Mouse (Mus musculus) gonadal fat pad, adult 2 months (tissue): ENCODE measurements at regions not wholly inside any gene's neighbourhood (a gene's known extent, or its start where the extent isn't known, plus 50 kb on each side); places are given as distances from the start of the nearest gene placed in this dataset.
A peak's percentile ranks its signal among the peaks of the same experiment; 100 is the strongest.

Experiments used
- DNase-seq: peaks from one replicate; pipeline ENCODE4 v3.0.0-alpha.2; 2012; ENCODE audit warnings: low read depth

DNA sequence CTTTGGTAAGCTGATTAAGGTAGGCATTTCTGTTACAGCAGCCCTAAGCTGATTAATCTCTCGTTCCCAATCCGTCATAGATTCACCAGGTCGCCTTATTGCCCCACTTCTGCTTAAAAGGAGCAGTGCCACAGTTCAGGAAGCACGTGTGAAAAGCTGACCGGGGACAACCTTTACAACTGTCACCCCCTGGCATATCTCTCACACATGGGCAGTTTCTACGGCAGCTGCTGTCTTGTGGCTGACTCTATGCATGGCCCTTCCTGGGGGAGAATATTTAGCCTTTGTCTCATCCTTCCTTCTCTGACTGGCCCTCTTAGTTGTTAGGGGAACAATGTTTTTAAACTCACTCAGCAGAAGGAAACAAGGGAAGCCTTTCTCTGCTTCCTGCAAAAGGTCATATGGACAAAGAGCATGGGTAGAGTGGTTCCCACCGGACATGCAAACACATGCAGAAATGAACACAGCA lies 290.9 kb upstream of the Rnaseh2b start:
- no peak for DNase-seq

- DNase-seq = no peak
These were observed 290.3 kb upstream of the Rnaseh2b start for GRCm38 (mm10) chr14:62002131-62002530.

DNA sequence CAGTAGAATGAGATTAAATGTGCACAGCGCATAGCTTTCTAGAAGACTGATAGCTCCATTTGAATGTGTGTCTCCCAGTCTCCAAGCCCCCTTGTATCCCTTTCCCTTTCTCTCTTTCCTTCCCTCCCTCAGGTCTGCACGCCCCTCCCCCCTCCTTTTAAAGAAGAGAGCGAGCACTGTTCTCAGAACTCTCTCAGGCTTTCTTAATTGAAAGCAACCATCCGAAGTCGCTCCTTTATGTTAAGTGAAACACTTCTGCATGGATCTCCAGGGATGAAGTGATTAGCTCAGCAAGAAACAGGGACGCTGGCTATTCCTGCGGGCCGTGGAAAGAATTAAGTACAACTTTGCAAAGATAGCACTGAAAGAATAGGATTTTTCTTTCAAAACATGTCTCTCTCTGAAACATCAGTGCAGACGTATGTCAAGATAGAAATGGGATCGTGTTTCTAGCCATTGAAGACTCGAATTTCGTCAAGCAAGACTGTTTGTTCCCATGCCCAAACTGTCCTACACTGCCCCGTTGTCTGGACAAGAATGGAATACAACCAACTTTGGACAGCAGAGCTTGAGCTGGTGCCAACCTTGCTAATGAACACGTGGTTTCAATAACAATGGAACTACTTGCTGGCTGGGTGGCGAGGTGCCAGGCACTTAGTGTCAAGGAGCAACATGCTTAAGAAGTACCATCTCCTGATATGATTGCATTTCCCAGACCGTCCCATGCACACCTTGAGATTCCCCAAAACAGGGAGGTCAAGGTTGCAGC lies 289.2 kb upstream of the Rnaseh2b start:
- no peak for DNase-seq

- DNase-seq = no peak
These were observed 288.6 kb upstream of the Rnaseh2b start for GRCm38 (mm10) chr14:62003797-62004196.

DNA sequence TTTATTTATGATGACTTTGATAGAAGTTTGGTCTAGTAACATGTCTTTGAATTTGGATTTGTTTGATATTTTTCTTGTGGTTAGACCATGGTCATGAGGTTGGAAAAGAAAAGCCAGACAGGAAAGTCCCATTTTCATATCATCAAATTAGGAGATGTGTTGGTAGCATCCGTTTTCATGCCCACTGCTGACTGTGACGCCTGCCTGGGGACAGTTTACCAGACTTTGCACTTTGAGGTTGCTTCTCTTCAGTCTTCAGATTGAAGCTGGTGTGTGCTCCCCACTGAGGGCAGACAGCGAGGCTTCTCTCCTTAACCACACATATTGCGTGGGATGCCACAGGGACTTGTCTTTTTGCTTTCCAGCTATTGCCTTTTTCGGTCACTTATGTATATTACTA lies 283.7 kb upstream of the Rnaseh2b start:
- DNase-seq = no peak

GRCm38 (mm10) chr14:62018804-62019203 lies 273.6 kb upstream of the Rnaseh2b start:
- no peak for DNase-seq

DNA sequence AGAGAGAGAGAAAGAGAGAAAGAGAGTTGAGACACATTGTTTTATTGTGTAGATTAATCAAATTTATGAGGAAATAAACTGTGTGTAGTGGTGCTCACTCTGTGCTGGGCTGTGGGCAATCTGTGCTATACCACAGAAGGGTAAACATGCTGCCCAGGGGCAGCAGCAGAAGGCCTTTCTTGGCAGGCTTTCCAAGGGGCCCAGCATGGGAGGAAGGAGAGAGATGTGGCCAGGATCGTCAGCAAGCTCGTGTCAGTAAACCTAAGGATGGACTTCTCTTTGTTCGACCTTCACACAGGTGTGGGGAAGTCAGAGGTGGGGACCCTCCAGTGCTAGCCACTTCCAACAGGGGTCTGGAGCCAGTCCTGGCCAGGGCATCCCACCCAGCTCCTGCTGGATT lies 271.4 kb upstream of the Rnaseh2b start:
- no peak for DNase-seq

DNA sequence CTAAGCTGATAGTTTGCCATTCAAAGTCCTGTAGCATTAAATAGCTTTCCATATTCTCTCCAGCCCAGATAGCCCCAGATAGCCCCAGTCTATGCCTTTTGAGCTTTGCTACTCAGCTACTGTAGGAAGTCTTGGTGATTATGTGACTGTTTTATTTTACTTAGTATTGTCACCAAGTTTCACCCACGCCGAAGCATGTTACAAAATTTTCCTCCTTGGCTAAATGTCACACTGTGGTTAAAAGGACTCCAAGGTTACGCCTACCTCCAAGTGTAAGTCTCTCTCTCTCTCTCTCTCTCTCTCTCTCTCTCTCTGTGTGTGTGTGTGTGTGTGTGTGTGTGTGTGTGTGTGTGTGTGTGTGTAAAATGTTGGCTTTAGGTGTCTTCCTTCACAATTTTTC lies 270.2 kb upstream of the Rnaseh2b start:
- DNase-seq = peak; percentile 57

DNA sequence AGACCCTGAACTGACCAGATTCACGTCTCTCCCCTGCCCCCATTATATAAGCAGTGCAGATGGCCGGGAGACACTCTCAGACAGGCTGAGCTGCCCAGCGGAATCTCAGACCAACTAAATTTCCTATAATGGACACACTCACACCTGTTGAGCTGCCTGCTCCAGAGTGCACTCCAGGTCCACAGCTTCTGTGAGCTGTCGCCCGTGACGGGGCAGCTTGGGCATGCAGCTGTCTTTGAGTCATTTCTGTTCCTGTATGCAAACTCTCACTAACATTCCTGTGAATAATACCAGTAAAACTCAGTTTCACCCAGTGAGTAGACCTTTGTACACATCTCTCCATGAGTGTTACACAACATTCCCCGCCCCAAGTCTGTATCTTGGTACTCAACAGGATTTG lies 269.4 kb upstream of the Rnaseh2b start:
- DNase-seq = no peak

DNA sequence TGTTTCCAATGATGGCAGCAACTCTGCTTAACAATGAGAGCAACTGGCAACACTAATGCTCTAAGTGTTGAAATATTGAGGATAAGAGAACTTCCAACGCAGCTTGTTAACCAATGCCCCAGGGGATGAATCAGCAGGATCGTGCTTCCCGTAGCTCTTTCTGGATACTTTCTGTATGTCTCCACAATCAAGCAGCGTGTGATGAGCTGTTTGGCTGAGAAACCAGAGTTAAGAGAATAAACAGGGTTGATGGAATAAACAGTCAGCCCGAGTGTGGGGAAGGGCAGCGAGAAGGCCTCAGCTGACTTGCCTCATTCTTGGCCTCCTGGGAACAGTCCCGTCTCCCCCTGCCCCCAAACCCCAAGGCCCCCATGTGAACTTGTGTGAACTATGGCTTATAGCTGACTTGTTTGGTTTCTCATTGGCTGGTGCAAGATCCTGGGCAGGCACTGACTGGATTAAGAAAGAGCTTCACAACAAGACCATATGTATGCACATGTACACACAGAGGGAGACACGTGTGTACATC lies 264.6 kb upstream of the Rnaseh2b start:
- DNase-seq = no peak

DNA sequence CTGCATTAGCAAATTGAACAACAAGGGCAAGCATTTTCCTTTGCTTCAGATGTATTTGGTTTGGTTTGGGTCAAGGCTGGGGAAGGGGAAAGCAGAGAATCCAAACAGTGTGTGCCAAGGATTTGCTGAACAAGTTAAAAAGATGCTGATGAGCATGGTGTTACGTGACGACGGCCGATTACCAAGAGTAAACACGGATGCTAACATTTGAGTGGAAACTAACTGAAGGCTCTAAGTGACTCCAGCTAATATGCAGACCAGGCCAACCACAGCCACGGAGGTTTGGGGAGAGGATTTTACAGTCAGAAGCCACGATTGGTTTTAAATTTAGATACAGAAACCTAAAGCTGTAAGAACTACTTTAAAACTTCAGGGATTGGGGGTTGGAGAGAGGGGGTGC lies 262.3 kb upstream of the Rnaseh2b start:
- no peak for DNase-seq

DNA sequence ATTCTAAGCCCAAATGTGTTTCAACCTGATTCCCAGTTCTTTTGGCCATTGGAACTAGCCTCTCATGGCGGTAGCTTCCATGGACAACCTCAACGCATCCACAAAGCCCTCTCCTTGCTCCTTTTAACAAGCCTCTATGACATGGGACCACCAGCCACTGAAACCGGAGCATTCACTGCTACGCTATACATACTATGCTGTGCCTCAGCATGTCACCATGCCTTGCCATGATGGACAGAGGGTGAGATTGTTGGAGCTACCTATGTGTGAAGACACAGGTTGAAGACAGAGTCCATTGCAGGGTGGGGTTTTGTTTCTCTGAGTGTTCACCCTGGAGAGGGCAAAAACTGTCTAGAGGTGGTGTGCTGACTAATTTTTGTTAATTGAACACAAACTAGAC lies 258.7 kb upstream of the Rnaseh2b start:
- no peak for DNase-seq

GRCm38 (mm10) chr14:62034664-62035063 lies 257.7 kb upstream of the Rnaseh2b start:
- DNase-seq = no peak

DNA sequence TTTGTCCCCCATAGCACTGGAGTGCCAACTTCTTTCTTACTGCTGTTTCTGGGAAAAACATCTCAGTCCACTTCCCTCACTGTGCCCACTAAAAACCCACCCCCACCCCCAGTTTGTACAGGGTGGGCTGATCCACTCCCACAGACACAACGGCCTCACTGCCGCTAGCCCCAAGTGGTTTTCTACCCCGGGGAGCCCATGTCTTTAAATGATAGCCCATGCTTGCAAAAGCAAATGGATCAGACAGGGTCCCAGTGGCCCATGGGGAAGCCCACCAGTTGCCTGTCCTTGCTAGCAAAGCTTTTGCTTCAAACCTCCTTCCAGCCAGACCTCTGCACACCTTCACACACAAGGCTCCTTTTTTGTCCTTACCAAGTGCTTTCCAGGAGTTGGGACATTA lies 257.0 kb upstream of the Rnaseh2b start:
- DNase-seq = no peak

DNA sequence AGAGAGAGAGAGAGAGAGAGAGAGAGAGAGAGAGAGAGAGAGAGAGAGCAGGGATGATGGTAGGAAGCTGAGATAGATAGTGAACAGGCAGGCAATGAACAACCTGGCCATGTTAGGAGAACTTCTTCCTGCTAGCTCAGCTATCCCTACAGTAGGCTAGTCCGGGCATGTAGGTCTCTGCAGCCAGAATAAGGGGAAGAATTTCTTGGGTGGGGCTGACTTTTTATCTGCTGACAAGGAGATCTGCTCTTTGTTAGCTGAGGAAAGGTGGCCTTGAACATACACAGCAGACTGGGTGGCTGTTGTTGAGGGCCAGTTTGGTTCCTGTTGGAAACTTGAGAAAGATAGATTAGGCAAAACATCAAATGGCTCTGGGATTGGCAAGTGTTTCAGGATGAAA lies 254.9 kb upstream of the Rnaseh2b start:
- DNase-seq = no peak

- DNase-seq = no peak
These were observed 254.5 kb upstream of the Rnaseh2b start for GRCm38 (mm10) chr14:62037917-62038316.

GRCm38 (mm10) chr14:62042305-62043116 lies 249.9 kb upstream of the Rnaseh2b start:
- no peak for DNase-seq

- no peak for DNase-seq
These were observed 249.3 kb upstream of the Rnaseh2b start for GRCm38 (mm10) chr14:62043117-62043422.

- DNase-seq = no peak
These were observed 241.4 kb upstream of the Rnaseh2b start for GRCm38 (mm10) chr14:62050941-62051340.

DNA sequence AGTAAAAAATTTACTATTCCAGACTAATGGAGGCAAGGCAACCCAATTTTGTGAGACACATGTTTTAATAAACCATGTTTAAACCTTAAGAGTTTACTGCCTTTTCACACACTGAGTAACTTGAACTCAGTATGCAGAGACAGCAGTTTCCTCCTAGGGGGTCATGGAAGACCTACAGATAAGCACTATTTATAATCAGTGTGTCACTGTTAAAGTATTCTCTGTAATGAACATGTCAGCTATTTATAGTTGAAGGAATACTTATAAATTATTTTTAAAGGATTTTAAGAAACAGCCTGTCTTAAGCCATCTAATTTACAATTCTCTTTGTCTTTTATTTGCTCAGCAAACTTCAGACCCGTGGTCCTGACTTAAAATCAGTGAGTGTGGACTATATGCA lies 240.5 kb upstream of the Rnaseh2b start:
- no peak for DNase-seq

DNA sequence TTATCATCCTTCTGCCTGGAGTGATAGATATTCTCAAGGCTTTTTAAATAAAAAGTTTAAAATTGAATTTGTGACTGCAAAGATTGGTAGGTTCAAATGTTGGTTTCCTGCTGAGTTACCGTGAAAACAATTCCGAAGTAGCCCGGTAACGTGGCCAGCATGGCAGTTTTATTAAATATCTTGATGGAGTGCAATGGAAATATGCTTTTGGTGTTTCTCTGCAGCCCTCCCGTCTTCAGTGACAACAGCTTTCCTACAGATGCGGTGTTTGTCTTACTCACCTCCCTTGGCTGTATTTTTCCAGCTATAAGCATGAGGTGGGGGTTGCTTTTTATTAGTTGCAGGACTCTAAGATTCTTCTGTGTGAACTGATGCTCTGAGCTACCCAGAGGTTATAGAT lies 239.4 kb upstream of the Rnaseh2b start:
- DNase-seq = no peak

DNA sequence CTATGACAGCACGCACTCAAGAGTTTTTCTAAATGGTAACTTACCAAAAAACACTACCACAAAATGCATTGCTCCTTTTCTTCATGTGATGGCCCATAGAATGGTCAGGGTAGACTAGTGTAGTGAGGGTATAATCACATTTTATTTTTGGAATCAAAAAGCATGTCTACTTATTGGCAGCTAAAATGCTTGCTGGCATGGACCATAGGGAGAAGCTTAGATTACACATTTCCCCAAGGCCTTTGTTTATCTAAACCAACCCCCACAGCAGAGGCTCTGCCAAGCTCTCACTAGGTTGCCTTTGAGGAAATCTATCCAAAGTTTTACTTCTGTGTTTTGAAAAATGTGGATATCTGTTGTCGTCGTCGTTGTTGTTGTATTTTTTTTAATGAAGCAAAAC lies 235.3 kb upstream of the Rnaseh2b start:
- no peak for DNase-seq

DNA sequence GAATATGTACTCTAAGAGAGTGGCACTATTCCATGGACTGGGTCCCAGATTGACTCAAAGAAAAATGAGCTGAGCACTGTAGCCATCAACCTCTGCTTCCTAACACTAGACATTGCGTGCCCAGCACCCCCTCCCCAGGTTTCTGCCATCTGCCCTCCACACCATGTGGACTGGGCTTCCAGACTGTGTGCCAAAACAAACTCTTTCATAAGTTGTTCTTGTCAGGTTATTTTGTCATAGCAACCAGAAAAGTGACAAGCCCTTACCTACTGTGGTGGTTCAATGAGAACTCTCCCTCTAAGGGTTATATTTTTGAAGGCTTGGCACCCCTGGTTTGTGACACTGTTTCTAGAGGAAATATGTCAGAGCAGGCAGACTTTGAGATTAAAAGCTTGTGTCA lies 234.3 kb upstream of the Rnaseh2b start:
- DNase-seq = no peak
